Mouse (Mus musculus): ENCODE measurements around the gene Prickle4. TPM values are rescaled to one million over a fixed set of nuclear protein-coding genes. Genes with fewer than 3 reads are reported as not detected.

The Prickle4 gene
- 0.46 TPM in 1 of 2 replicates, not detected in the other for polyA plus RNA-seq (2015; fragmentation: Nextera tagmentation; extraction: Ambion mirVana)

GRCm38 (mm10) chr17:47694503-47695336, at the start of gene Prickle4:
Prickle4 (minus strand) TSS chr17:47694736.

GRCm38 (mm10) chr17:47736856-47737255, 42.3 kb upstream of the Prickle4 start, which contains the start of gene Tfeb:
Tfeb (plus strand) TSS chr17:47737030.

DNA sequence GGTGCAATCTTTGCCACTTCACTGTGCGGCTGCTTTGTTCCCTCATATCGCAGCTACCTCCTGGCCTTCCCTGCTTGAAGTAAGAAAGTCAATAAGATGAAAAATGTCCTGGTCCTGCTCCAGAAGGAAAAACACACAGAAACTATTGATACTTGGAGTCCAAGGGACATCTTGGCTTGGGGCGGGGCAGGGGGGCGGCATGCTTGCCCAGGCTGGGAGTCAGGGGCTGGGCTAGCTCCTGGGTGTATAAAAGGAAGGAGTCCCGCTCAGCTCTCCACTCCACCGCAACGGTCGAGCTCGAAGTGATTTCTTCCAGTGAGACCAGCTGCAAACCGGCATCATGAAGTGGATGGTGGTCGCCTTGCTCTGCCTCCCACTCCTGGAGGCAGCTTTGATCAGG, 32.0 kb upstream of the Prickle4 start, which contains the start of gene Pgc:
Gene Pgc (plus strand): TSS at position 277 of the 400 bp plus-strand sequence.

DNA sequence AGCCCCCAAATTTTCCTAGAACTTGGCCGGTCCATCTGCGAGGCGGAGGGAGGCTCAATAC, 264 bp downstream of the Prickle4 start, which contains the start of gene Gm21981:
Gene Gm21981 (minus strand): TSS at position 14 of the 61 bp plus-strand sequence.

DNA sequence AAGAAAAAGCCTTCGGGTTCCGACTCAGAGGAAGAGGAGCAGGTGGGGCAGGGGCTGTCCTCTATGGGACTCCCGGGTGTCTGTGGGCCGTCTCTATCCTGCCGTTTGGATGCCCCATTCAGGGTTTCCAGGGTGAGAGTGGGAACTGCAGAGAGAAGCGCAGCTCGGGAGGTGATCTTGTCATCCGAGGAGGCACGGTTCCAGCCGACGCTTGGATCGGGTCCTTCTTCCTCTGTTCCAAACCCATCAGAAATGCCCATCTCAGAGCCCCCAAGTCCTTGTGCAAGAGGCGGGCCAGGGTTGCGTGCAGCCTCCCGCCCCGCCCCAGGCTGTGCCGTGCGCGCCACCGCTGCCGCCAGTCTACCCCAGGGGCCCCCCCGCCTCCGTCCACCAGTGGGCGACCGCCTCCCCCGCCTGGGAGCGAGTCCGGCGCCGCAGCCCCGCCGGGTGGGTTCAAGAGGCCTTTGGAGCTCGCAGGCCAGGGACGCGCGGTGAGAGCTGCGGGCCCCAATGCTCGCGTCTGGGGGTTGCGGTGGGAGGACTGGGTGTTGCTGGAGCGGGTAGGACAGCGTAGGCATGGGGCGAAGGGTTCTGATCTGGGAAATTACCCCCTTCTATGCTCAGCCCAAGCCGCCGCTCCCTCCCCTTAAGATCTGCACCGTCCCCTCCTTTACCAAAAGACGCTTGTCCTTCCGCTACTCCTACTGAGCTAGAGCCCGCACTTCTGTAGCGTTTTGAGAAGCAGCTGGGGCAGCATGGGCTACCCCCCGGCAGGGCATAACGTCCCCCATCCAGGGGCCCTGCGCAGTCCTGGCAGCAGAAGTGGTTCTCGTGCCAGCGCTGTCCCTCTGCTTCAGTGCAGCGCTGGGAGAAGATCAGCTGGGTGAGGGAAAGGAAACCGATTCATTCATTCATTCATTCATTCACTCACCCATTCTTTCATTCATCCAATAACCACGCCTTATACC, 5.6 kb downstream of the Prickle4 start, which contains the start of gene Frs3:
Gene Frs3 (plus strand): TSS at position 423 of the 968 bp plus-strand sequence.

DNA sequence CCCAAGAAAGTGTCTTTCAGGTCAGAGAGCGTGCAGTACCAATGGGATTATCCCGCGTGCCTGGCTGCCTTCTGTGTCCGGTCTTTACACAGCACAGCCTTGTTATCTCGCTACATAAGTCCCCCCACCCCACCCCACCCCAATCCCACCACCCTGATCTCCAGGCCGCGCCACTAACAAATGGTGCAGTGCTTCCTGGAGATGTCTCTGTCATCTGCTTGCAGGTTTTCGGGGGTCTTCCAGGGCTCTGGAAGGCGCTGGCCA, 6.3 kb downstream of the Prickle4 start, which contains the start of gene Tomm6:
Gene Tomm6 (minus strand): TSS at position 43 of the 264 bp plus-strand sequence.

Other genes with a start within 250 kb of the Prickle4 start
- 17.2 TPM in 2 replicates for gene Taf8, start 192.4 kb downstream of the Prickle4 start, polyA plus RNA-seq (2015; fragmentation: Nextera tagmentation; extraction: Ambion mirVana)
- 434 and 462 TPM in 2 replicates for gene Ccnd3, start 189.7 kb downstream of the Prickle4 start, polyA plus RNA-seq (2015; fragmentation: Nextera tagmentation; extraction: Ambion mirVana)
- gene Bysl, start 83.2 kb downstream of the Prickle4 start, polyA plus RNA-seq (2015; fragmentation: Nextera tagmentation; extraction: Ambion mirVana), result 14.0 and 15.8 TPM in 2 replicates
- 26.4 and 29.3 TPM in 2 replicates for gene Med20, start 83.2 kb downstream of the Prickle4 start, polyA plus RNA-seq (2015; fragmentation: Nextera tagmentation; extraction: Ambion mirVana)
- gene Gm20517, start 83.1 kb downstream of the Prickle4 start, polyA plus RNA-seq (2015; fragmentation: Nextera tagmentation; extraction: Ambion mirVana), result 1.8 and 2.0 TPM in 2 replicates
- 5.6 and 5.7 TPM in 2 replicates for gene Usp49, start 64.0 kb downstream of the Prickle4 start, polyA plus RNA-seq (2015; fragmentation: Nextera tagmentation; extraction: Ambion mirVana)
- 310 and 337 TPM in 2 replicates for gene Tomm6, start 6.3 kb downstream of the Prickle4 start, polyA plus RNA-seq (2015; fragmentation: Nextera tagmentation; extraction: Ambion mirVana)
- 0.69 and 1.3 TPM in 2 replicates for gene Frs3, start 5.7 kb downstream of the Prickle4 start, polyA plus RNA-seq (2015; fragmentation: Nextera tagmentation; extraction: Ambion mirVana)
- gene Gm21981, start 281 bp downstream of the Prickle4 start, polyA plus RNA-seq (2015; fragmentation: Nextera tagmentation; extraction: Ambion mirVana), result 0.10 TPM in 1 of 2 replicates, not detected in the other
- 0.14 and 0.24 TPM in 2 replicates for gene Pgc, start 32.1 kb upstream of the Prickle4 start, polyA plus RNA-seq (2015; fragmentation: Nextera tagmentation; extraction: Ambion mirVana)
- gene Tfeb, start 42.3 kb upstream of the Prickle4 start, polyA plus RNA-seq (2015; fragmentation: Nextera tagmentation; extraction: Ambion mirVana), result 8.1 and 12.8 TPM in 2 replicates
- gene Mdfi, start 140.0 kb upstream of the Prickle4 start, polyA plus RNA-seq (2015; fragmentation: Nextera tagmentation; extraction: Ambion mirVana), result 2.0 and 2.8 TPM in 2 replicates
- 1.9 and 2.6 TPM in 2 replicates for gene Foxp4, start 229.9 kb upstream of the Prickle4 start, polyA plus RNA-seq (2015; fragmentation: Nextera tagmentation; extraction: Ambion mirVana)